Mouse (Mus musculus): ENCODE measurements around the gene Syt2. TPM values are rescaled to one million over a fixed set of nuclear protein-coding genes. Genes with fewer than 3 reads are reported as not detected.

Gene Syt2
- total and polyA plus RNA-seq, 2 experiments from 2014 or later: 6.2 to 19.0 TPM

DNA sequence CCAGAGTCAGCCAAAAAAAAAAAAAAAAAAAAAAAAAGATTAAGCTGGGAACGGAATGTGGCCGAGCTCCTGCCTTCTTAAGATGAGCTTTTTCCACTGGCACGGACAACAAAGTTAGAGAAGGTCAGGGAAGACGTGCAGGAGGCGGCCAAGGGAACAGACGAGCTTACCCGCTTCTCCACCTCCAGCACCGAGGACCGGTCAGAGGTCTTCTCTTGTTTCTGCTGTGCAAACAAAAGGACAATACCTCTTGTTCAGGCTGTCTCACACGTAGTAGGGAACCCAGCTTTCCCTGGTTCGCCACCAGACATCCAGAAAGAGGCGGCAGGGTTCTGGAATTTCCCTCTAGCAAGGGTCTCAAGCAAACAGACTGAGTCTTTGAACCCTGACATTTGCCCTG, 126.8 kb downstream of the Syt2 start:
- Histone ChIP-seq H3K4me2 (ENCODE audit: low read depth, low read length, poor library complexity, severe bottlenecking) (no peak overlapping the region), H3K9ac (replicated peaks; ENCODE audit: low read length, poor library complexity, severe bottlenecking) (no peak overlapping the region), H3K27me3 (ENCODE audit: insufficient read depth, low read length) (no peaks in the 10 kb centered on the region), H3K27ac (ENCODE audit: low read depth, low read length) (no peak overlapping the region), H3K9me3 (ENCODE audit: low read length) (no peaks in the 10 kb centered on the region), H3K4me1 (ENCODE audit: insufficient read depth, low read length) (no peaks in the 10 kb centered on the region), H3K4me3 (ENCODE audit: low read depth, low read length) (no peak overlapping the region), H3K36me3 (ENCODE audit: insufficient read depth, low read length) (peaks cover 40% of the 10 kb centered on the region; the same call in 1 of the 2 replicates)
- WGBS: 41% methylated on average over 12 of the region's 12 CpGs
- DNase-seq (ENCODE audit: low spot score) (no peak), ATAC-seq (ENCODE audit: low FRiP score) (no peak)
- no peak for TF ChIP-seq CTCF (IDR thresholded peaks at IDR 0.05)

DNA sequence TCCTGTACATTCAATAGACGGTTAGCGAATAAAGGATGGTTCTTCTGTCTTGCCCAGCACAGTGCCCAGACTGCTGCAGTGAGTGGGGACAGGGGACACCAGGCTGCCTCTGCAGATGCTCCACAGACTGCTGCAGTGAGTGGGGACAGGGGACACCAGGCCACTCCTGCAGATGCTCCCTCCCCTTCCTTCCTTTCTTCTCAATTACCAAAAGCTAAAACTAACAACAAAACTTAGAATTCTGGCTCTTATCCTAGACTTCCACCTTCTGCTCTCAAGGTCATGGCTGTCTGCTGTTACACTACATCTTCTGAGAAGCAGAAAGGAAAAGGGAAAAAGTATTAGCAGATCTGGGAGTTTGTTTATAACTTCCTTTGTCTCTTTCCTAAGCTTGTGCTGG, 127.8 kb downstream of the Syt2 start:
- no peak overlapping the region for H3K27ac ChIP-seq (ENCODE audit: low read depth, low read length)
- no peaks in the 10 kb centered on the region for H3K4me1 ChIP-seq (ENCODE audit: insufficient read depth, low read length)
- no peak overlapping the region for H3K9ac ChIP-seq (replicated peaks; ENCODE audit: low read length, poor library complexity, severe bottlenecking)
- no peak for DNase-seq (ENCODE audit: low spot score)
- H3K4me2 ChIP-seq (ENCODE audit: low read depth, low read length, poor library complexity, severe bottlenecking): no peak overlapping the region
- no peaks in the 10 kb centered on the region for H3K27me3 ChIP-seq (ENCODE audit: insufficient read depth, low read length)
- WGBS: 37% methylated on average over 2 of the region's 2 CpGs
- no peak overlapping the region for H3K4me3 ChIP-seq (ENCODE audit: low read depth, low read length)
- TF ChIP-seq CTCF (IDR thresholded peaks at IDR 0.05): no peak
- peaks cover 35% of the 10 kb centered on the region; the same call in 1 of the 2 replicates for H3K36me3 ChIP-seq (ENCODE audit: insufficient read depth, low read length)
- no peaks in the 10 kb centered on the region for H3K9me3 ChIP-seq (ENCODE audit: low read length)
- no peak for ATAC-seq (ENCODE audit: low FRiP score)

DNA sequence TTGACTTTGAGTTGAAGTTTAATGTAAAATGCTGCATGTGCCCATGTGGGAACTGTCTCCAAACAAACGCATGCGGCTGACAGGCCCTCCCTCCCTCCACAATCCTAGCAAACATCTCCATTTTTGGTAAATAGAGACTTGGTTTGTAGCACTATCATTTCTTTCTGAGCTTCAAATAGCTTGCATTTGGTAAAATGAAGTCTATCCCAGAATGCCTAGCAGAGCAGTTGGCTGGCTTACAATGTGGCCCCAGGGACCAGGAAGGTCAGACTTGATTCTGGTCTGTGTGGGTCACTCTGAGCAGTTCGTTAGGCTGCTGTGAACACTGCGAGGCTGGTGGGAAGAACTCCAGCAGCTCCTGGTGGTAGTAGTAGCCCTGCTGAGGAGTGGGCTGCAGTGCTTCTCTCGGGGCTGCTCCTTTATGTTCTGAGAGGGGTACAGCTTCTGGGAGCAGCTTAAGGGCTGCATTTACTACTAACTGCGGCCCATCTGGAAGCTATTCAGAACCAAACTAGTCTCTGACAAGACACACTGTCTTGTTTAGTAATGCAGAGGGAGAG, 128.3 kb downstream of the Syt2 start:
- Histone ChIP-seq H3K27ac (ENCODE audit: low read depth, low read length) (no peak overlapping the region), H3K4me2 (ENCODE audit: low read depth, low read length, poor library complexity, severe bottlenecking) (no peak overlapping the region), H3K27me3 (ENCODE audit: insufficient read depth, low read length) (no peaks in the 10 kb centered on the region), H3K36me3 (ENCODE audit: insufficient read depth, low read length) (peaks cover 35% of the 10 kb centered on the region; the same call in 1 of the 2 replicates), H3K4me1 (ENCODE audit: insufficient read depth, low read length) (no peaks in the 10 kb centered on the region), H3K9ac (replicated peaks; ENCODE audit: low read length, poor library complexity, severe bottlenecking) (no peak overlapping the region), H3K4me3 (ENCODE audit: low read depth, low read length) (no peak overlapping the region), H3K9me3 (ENCODE audit: low read length) (no peaks in the 10 kb centered on the region)
- TF ChIP-seq CTCF (IDR thresholded peaks at IDR 0.05): no peak
- no peak for DNase-seq (ENCODE audit: low spot score)
- WGBS: 60% methylated on average over 6 of the region's 6 CpGs
- no peak for ATAC-seq (ENCODE audit: low FRiP score)

DNA sequence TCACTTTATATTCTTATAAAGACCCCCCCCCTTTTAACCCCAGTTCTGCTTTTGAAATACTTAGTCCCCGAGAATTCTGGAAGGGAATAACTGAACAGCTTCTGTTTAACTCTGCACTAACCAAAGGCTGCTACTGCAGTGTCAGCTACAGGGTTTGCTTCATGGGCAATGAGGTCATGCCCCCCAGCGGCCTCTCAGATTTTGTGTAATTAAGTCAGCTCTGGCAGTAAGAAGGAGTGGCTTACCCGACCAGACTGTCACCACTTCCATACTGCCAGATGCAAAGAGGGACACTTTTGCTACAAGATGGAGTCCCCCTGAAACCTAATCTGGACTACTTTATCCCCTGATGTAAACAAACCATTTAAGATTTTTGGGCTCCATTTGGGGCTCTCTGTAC, 129.2 kb downstream of the Syt2 start:
- 47% methylated on average over 3 of the region's 3 CpGs for WGBS
- H3K4me1 ChIP-seq (ENCODE audit: insufficient read depth, low read length): no peaks in the 10 kb centered on the region
- no peaks in the 10 kb centered on the region for H3K27me3 ChIP-seq (ENCODE audit: insufficient read depth, low read length)
- H3K36me3 ChIP-seq (ENCODE audit: insufficient read depth, low read length): peaks cover 34% of the 10 kb centered on the region; the same call in 1 of the 2 replicates
- no peak overlapping the region for H3K9ac ChIP-seq (replicated peaks; ENCODE audit: low read length, poor library complexity, severe bottlenecking)
- no peak for ATAC-seq (ENCODE audit: low FRiP score)
- DNase-seq (ENCODE audit: low spot score): no peak
- no peak overlapping the region for H3K4me2 ChIP-seq (ENCODE audit: low read depth, low read length, poor library complexity, severe bottlenecking)
- H3K27ac ChIP-seq (ENCODE audit: low read depth, low read length): no peak overlapping the region
- no peak overlapping the region for H3K4me3 ChIP-seq (ENCODE audit: low read depth, low read length)
- H3K9me3 ChIP-seq (ENCODE audit: low read length): no peaks in the 10 kb centered on the region
- TF ChIP-seq CTCF (IDR thresholded peaks at IDR 0.05): no peak

DNA sequence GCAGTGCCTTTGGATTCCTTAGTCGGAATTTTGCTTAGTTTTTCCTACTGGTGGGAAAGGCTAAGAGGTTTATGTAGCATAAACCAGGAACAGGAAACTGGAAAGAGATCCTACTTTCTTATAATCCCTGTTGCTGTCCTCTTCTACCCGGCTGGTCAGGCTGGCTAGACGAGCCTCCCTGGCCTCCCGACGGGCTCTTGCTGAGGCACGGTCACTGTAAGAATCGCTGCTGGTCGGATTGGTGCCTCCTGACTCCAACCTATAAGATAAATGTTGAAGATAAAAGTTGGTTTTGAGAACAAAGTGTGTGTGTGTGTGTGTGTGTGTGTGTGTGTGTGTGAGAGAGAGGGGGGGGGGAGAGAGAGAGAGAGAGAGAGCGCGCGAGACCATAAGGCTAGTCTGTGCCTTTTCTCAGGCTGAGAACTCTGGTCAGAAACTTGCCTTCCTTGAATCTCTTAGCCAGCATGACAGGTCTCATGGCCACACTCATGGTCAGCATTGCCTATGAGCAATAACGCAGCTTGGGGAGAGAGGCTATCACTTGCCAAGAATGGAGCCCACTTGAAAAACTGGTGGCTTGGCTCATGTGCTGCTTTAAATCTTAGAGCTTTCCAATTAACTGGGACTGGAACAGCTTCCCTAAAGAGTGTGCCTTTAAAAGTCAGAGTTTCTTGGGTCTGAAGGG, 130.9 kb downstream of the Syt2 start:
- TF ChIP-seq CTCF (IDR thresholded peaks at IDR 0.05): no peak
- WGBS: 85% methylated on average over 12 of the region's 12 CpGs

DNA sequence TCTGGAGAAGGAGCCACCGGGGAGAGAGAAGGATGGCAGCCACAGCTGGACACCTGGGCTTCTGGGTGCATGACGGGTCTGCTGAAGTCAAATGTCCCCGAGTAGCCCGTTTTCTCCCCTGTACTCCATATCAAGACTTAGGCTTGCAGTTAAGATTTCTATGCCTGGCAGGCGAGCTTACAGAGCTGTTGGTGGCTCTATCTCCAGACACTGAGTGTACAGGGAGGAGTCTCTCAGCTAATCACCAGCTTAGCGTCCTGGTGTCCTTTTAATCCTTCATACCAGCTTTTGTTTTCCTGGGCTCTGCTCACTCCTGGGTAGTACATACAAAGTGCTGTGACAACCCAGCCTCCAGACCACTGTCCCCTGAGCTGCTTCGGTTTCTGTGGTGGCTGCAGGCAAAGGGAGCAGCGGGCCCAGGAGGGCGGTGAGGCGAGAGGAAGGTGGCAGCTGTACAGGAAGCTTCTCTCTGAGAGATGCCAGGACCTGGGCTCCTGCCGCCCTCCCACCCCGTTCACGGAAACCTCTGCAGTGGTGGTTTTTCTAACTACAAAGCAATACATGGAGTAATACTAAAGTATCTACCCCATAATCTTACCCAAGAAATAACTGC, 131.6 kb downstream of the Syt2 start:
- Histone ChIP-seq H3K4me1 (ENCODE audit: insufficient read depth, low read length) (no peaks in the 10 kb centered on the region), H3K4me2 (ENCODE audit: low read depth, low read length, poor library complexity, severe bottlenecking) (no peak overlapping the region), H3K27me3 (ENCODE audit: insufficient read depth, low read length) (no peaks in the 10 kb centered on the region), H3K9me3 (ENCODE audit: low read length) (no peaks in the 10 kb centered on the region), H3K4me3 (ENCODE audit: low read depth, low read length) (no peak overlapping the region), H3K9ac (replicated peaks; ENCODE audit: low read length, poor library complexity, severe bottlenecking) (no peak overlapping the region), H3K36me3 (ENCODE audit: insufficient read depth, low read length) (peaks cover 21% of the 10 kb centered on the region; the same call in 1 of the 2 replicates), H3K27ac (ENCODE audit: low read depth, low read length) (no peak overlapping the region)
- DNase-seq (ENCODE audit: low spot score) (no peak), ATAC-seq (ENCODE audit: low FRiP score) (no peak)
- 44% methylated on average over 13 of the region's 13 CpGs for WGBS
- no peak for TF ChIP-seq CTCF (IDR thresholded peaks at IDR 0.05)

More for the DNA sequence above, 130.9 kb downstream of the Syt2 start:
- ATAC-seq (ENCODE audit: low FRiP score) (no peak), DNase-seq (ENCODE audit: low spot score) (no peak)
- Histone ChIP-seq H3K9me3 (ENCODE audit: low read length) (no peaks in the 10 kb centered on the region), H3K4me3 (ENCODE audit: low read depth, low read length) (no peak overlapping the region), H3K27ac (ENCODE audit: low read depth, low read length) (no peak overlapping the region), H3K27me3 (ENCODE audit: insufficient read depth, low read length) (no peaks in the 10 kb centered on the region), H3K4me2 (ENCODE audit: low read depth, low read length, poor library complexity, severe bottlenecking) (no peak overlapping the region), H3K4me1 (ENCODE audit: insufficient read depth, low read length) (no peaks in the 10 kb centered on the region), H3K36me3 (ENCODE audit: insufficient read depth, low read length) (peaks cover 26% of the 10 kb centered on the region; the same call in 1 of the 2 replicates), H3K9ac (replicated peaks; ENCODE audit: low read length, poor library complexity, severe bottlenecking) (no peak overlapping the region)

Data from midbrain, postnatal 0 days (tissue).